Mouse (Mus musculus): ENCODE data around the gene Gm527. TPM values are rescaled to one million over a fixed set of nuclear protein-coding genes. Genes with fewer than 3 reads are reported as not detected.

Gm527 gene
- polyA plus RNA-seq, 1 experiment from 2014 or later, result 4.7 TPM

Other genes with a start within 250 kb of the Gm527 start
- 20.6 and 20.7 TPM in 2 replicates for gene Klhl28, start 47.6 kb downstream of the Gm527 start, polyA plus RNA-seq (2014; fragmentation: Nextera tagmentation; extraction: Ambion mirVana)
- gene Togaram1, start 47.9 kb downstream of the Gm527 start, polyA plus RNA-seq (2014; fragmentation: Nextera tagmentation; extraction: Ambion mirVana), result 24.1 and 26.7 TPM in 2 replicates
- 57.3 and 57.9 TPM in 2 replicates for gene Prpf39, start 118.4 kb downstream of the Gm527 start, polyA plus RNA-seq (2014; fragmentation: Nextera tagmentation; extraction: Ambion mirVana)
- gene Fkbp3, start 156.1 kb downstream of the Gm527 start, polyA plus RNA-seq (2014; fragmentation: Nextera tagmentation; extraction: Ambion mirVana), result 625 and 636 TPM in 2 replicates
- 11.9 and 15.0 TPM in 2 replicates for gene Fancm, start 157.7 kb downstream of the Gm527 start, polyA plus RNA-seq (2014; fragmentation: Nextera tagmentation; extraction: Ambion mirVana)